Comparison of ENCODE assay signal across 29 mouse cellular contexts in genomic region chrX:111671685-111672084, GRCm38 (mm10). TPM values are rescaled to one million over a fixed set of nuclear protein-coding genes. Genes with fewer than 3 reads are reported as not detected.
A peak's percentile ranks its signal among the peaks of the same experiment; 100 is the strongest.
DNase-seq lines count a peak whose midpoint lies in the region; ATAC-seq and TF ChIP-seq lines count a peak whose summit lies in the region.
"Had no signal": no experiment of that assay in that cellular context is flagged by ENCODE, and none has a peak within 500 bp of the region (broad histone marks: within the 10 kb centered on the region; RNA-seq: fewer than 3 reads in every experiment).

No protein-coding gene starts in this region.

- no peaks in the 10 kb centered on the region for H3K27me3 ChIP-seq in forebrain, embryonic 13.5 days
- H3K27me3 ChIP-seq in forebrain, embryonic 11.5 days (ENCODE audit: control insufficient read depth, insufficient read depth, low read length): no peaks in the 10 kb centered on the region
- H3K27me3 ChIP-seq in liver, adult 2 months (ENCODE audit: control insufficient read depth, insufficient read depth, low read length): no peaks in the 10 kb centered on the region
- H3K27me3 ChIP-seq in liver, embryonic 12.5 days (replicated peaks): no peaks in the 10 kb centered on the region
- H3K27me3 ChIP-seq in midbrain, embryonic 14.5 days (ENCODE audit: control insufficient read depth, insufficient read depth, low read length): no peaks in the 10 kb centered on the region
- no peaks in the 10 kb centered on the region for H3K27me3 ChIP-seq in midbrain, embryonic 10.5 days (ENCODE audit: low read depth, poor library complexity, severe bottlenecking)
- H3K27me3 ChIP-seq: embryonic facial prominence, embryonic 13.5 days; heart, embryonic 12.5 days; heart, embryonic 15.5 days had no signal

- H3K9ac ChIP-seq in forebrain, embryonic 13.5 days: no peak overlapping the region
- H3K9ac ChIP-seq in forebrain, embryonic 11.5 days (ENCODE audit: low read length): no peak overlapping the region
- no peak overlapping the region for H3K9ac ChIP-seq in liver, adult 2 months (ENCODE audit: low read depth, low read length)
- H3K9ac ChIP-seq in liver, embryonic 12.5 days: no peak overlapping the region
- H3K9ac ChIP-seq in midbrain, embryonic 14.5 days (replicated peaks; ENCODE audit: low read length): no peak overlapping the region
- H3K9ac ChIP-seq: embryonic facial prominence, embryonic 13.5 days; heart, embryonic 12.5 days; heart, embryonic 15.5 days; hindbrain, embryonic 14.5 days had no signal

- no peak overlapping the region for H3K4me3 ChIP-seq in forebrain, embryonic 13.5 days
- no peak overlapping the region for H3K4me3 ChIP-seq in forebrain, embryonic 11.5 days (ENCODE audit: low read depth, low read length)
- H3K4me3 ChIP-seq in liver, adult 2 months (ENCODE audit: insufficient read depth, low read depth, low read length): no peak overlapping the region
- H3K4me3 ChIP-seq in liver, embryonic 12.5 days: no peak overlapping the region
- H3K4me3 ChIP-seq in midbrain, embryonic 14.5 days (replicated peaks; ENCODE audit: low read depth, low read length): no peak overlapping the region
- no peak overlapping the region for H3K4me3 ChIP-seq in midbrain, embryonic 10.5 days
- H3K4me3 ChIP-seq: embryonic facial prominence, embryonic 13.5 days; erythroblast, embryonic 14.5 days; heart, embryonic 12.5 days; heart, embryonic 15.5 days had no signal

- no peaks in the 10 kb centered on the region for H3K4me1 ChIP-seq in forebrain, embryonic 13.5 days
- H3K4me1 ChIP-seq in forebrain, embryonic 11.5 days (replicated peaks; ENCODE audit: control insufficient read depth, insufficient read depth, low read length): no peaks in the 10 kb centered on the region
- no peaks in the 10 kb centered on the region for H3K4me1 ChIP-seq in liver, adult 2 months (ENCODE audit: control insufficient read depth, insufficient read depth, low read length)
- no peaks in the 10 kb centered on the region for H3K4me1 ChIP-seq in liver, embryonic 12.5 days
- H3K4me1 ChIP-seq in midbrain, embryonic 14.5 days (ENCODE audit: control insufficient read depth, insufficient read depth, low read length): no peaks in the 10 kb centered on the region
- H3K4me1 ChIP-seq in midbrain, embryonic 10.5 days: no peaks in the 10 kb centered on the region
- H3K4me1 ChIP-seq: embryonic facial prominence, embryonic 13.5 days; heart, embryonic 12.5 days; heart, embryonic 15.5 days had no signal

- ATAC-seq in forebrain, embryonic 13.5 days: 0 out of 2 replicates have a peak, but pooled peaks have one; percentile 53
- no peak for ATAC-seq in forebrain, embryonic 11.5 days (replicated peaks; ENCODE audit: low FRiP score)
- ATAC-seq in liver, embryonic 12.5 days: no peak
- no peak for ATAC-seq in midbrain, embryonic 14.5 days (ENCODE audit: low FRiP score, low TSS enrichment)
- ATAC-seq: activated CD4-positive, CD25-positive, alpha-beta regulatory T cell, adult 4 months; CD4-positive, CD25-positive, alpha-beta regulatory T cell, adult 4 months; hindbrain, postnatal 0 days; inflammation-experienced regulatory T-cells, adult 6 months; intestine, embryonic 16.5 days had no signal

- H3K36me3 ChIP-seq in forebrain, embryonic 13.5 days (ENCODE audit: poor library complexity, severe bottlenecking): no peaks in the 10 kb centered on the region
- no peaks in the 10 kb centered on the region for H3K36me3 ChIP-seq in forebrain, embryonic 11.5 days (ENCODE audit: control insufficient read depth, insufficient read depth, low read length)
- H3K36me3 ChIP-seq in liver, adult 2 months (ENCODE audit: control insufficient read depth, insufficient read depth, low read length): no peaks in the 10 kb centered on the region
- H3K36me3 ChIP-seq in liver, embryonic 12.5 days: no peaks in the 10 kb centered on the region
- no peaks in the 10 kb centered on the region for H3K36me3 ChIP-seq in midbrain, embryonic 14.5 days (ENCODE audit: control insufficient read depth, insufficient read depth, low read length)
- no peaks in the 10 kb centered on the region for H3K36me3 ChIP-seq in midbrain, embryonic 10.5 days
- H3K36me3 ChIP-seq: embryonic facial prominence, embryonic 13.5 days; heart, embryonic 12.5 days; heart, embryonic 15.5 days had no signal

- no peak overlapping the region for H3K27ac ChIP-seq in forebrain, embryonic 13.5 days
- no peak overlapping the region for H3K27ac ChIP-seq in forebrain, embryonic 11.5 days (ENCODE audit: low read depth, low read length)
- no peak overlapping the region for H3K27ac ChIP-seq in liver, adult 2 months (replicated peaks; ENCODE audit: insufficient read depth, low read depth, low read length)
- no peak overlapping the region for H3K27ac ChIP-seq in liver, embryonic 12.5 days
- no peak overlapping the region for H3K27ac ChIP-seq in midbrain, embryonic 14.5 days (replicated peaks; ENCODE audit: low read depth, low read length)
- no peak overlapping the region for H3K27ac ChIP-seq in midbrain, embryonic 10.5 days (replicated peaks)
- H3K27ac ChIP-seq: embryonic facial prominence, embryonic 13.5 days; heart, embryonic 15.5 days; hindbrain, embryonic 14.5 days; hindbrain, postnatal 0 days had no signal

- WGBS in forebrain, embryonic 13.5 days: 61% methylated on average over 3 of the region's 3 CpGs
- WGBS in forebrain, embryonic 11.5 days: 82% methylated on average over 3 of the region's 3 CpGs
- WGBS in liver, adult 2 months: 77% methylated on average over 3 of the region's 3 CpGs
- 70% methylated on average over 3 of the region's 3 CpGs for WGBS in liver, embryonic 12.5 days (ENCODE audit: insufficient replicate concordance)
- 56% methylated on average over 3 of the region's 3 CpGs for WGBS in midbrain, embryonic 14.5 days
- 91% methylated on average over 3 of the region's 3 CpGs for WGBS in midbrain, embryonic 10.5 days

- no peak overlapping the region for H3K4me2 ChIP-seq in forebrain, embryonic 13.5 days
- no peak overlapping the region for H3K4me2 ChIP-seq in forebrain, embryonic 11.5 days (ENCODE audit: low read depth, low read length, severe bottlenecking)
- H3K4me2 ChIP-seq in liver, embryonic 12.5 days: no peak overlapping the region
- H3K4me2 ChIP-seq in midbrain, embryonic 14.5 days (ENCODE audit: low read length): no peak overlapping the region
- H3K4me2 ChIP-seq: embryonic facial prominence, embryonic 13.5 days; heart, embryonic 12.5 days; heart, embryonic 15.5 days; hindbrain, embryonic 14.5 days had no signal

- DNase-seq in forebrain, embryonic 11.5 days (ENCODE audit: low spot score): no peak
- peak; percentile 8 for DNase-seq in liver, adult 2 months (ENCODE audit: extremely low read depth, low read depth, low spot score)
- DNase-seq in midbrain, embryonic 14.5 days: peak; percentile 6
- DNase-seq in midbrain, embryonic 10.5 days (ENCODE audit: low spot score): no peak
- DNase-seq in heart, postnatal 36 days: no peak
- DNase-seq: adrenal gland, adult 8-10 months; adrenal gland, postnatal 25 days; cerebellum, adult 18-20 months; cerebellum, adult 9-10 months; cerebellum, postnatal 14 days; embryo, embryonic 11 days; gastrocnemius, postnatal 25 days; heart, adult 18-20 months; heart, postnatal 10 days; heart, postnatal 4 days; kidney, adult 18-20 months had no signal

- H3K9me3 ChIP-seq in forebrain, embryonic 13.5 days (replicated peaks): no peaks in the 10 kb centered on the region
- H3K9me3 ChIP-seq in forebrain, embryonic 11.5 days (ENCODE audit: control insufficient read depth, low read length): no peaks in the 10 kb centered on the region
- H3K9me3 ChIP-seq in liver, embryonic 12.5 days (replicated peaks): no peaks in the 10 kb centered on the region
- no peaks in the 10 kb centered on the region for H3K9me3 ChIP-seq in midbrain, embryonic 14.5 days (ENCODE audit: control insufficient read depth, low read length)
- no peaks in the 10 kb centered on the region for H3K9me3 ChIP-seq in midbrain, embryonic 10.5 days (replicated peaks)
- H3K9me3 ChIP-seq: embryonic facial prominence, embryonic 13.5 days; heart, embryonic 12.5 days; heart, embryonic 15.5 days had no signal

- no peaks in the 10 kb centered on the region for H3K79me2 ChIP-seq in liver, adult 2 months (ENCODE audit: control insufficient read depth, insufficient read depth, low read length)

- TF ChIP-seq CTCF in liver, adult 2 months (IDR thresholded peaks at IDR 0.05; ENCODE audit: low read depth, low read length): no peak

- no peak for TF ChIP-seq POLR2A in liver, adult 2 months (IDR thresholded peaks at IDR 0.05; ENCODE audit: extremely low read depth, insufficient read depth, low read length)

- intact Hi-C loops in heart, postnatal 36 days (cut with DNase I): no loop called here

RNA-seq across cellular contexts. Expression of gene Hdx, which starts 25.2 kb away (rescaled TPM):
- polyA plus RNA-seq in forebrain, embryonic 13.5 days (2015; fragmentation: Nextera tagmentation; extraction: Ambion mirVana): 1.9 and 2.1 TPM in 2 replicates
- 2.1 and 2.3 TPM in 2 replicates for polyA plus RNA-seq in forebrain, embryonic 11.5 days (2014; fragmentation: Nextera tagmentation; extraction: Ambion mirVana)
- 0.09 and 0.20 TPM in 2 replicates for total RNA-seq in liver, adult 2 months (2014; rRNA removed)
- polyA plus RNA-seq in liver, adult 2 months (2012; rRNA removed): 0.01 TPM in 2 replicates
- polyA plus RNA-seq in liver, embryonic 12.5 days (2016; fragmentation: Nextera tagmentation; extraction: Ambion mirVana): 0.14 and 0.15 TPM in 2 replicates
- polyA plus RNA-seq in midbrain, embryonic 14.5 days (2014; fragmentation: Nextera tagmentation; extraction: Ambion mirVana): 2.5 and 2.6 TPM in 2 replicates
- polyA plus RNA-seq in midbrain, embryonic 10.5 days (2016; fragmentation: Nextera tagmentation; extraction: Ambion mirVana): 1.6 and 2.1 TPM in 2 replicates
- under 1 TPM; 0.08 to 0.17 TPM for total RNA-seq in heart, postnatal 36 days (2021)
- total RNA-seq: MEL had no signal
- polyA plus RNA-seq: activated CD4-positive, CD25-positive, alpha-beta regulatory T cell, adult 4 months; erythroblast, embryonic 14.5 days; inflammation-experienced regulatory T-cells, adult 6 months had no signal

Comparison
In these comparisons a context has a peak if more than half of its experiments do, and no peak if none do; other contexts are left out.
1. DNase-seq: peak in liver, adult 2 months (single experiment) and midbrain, embryonic 14.5 days (single experiment); none in forebrain, embryonic 11.5 days (single experiment), midbrain, embryonic 10.5 days (single experiment) and heart, postnatal 36 days (0 of 2).